Mouse (Mus musculus): ENCODE data around the gene Plscr4. TPM values are rescaled to one million over a fixed set of nuclear protein-coding genes. Genes with fewer than 3 reads are reported as not detected.

Plscr4 gene
- polyA plus RNA-seq, 2 experiments = 0.35 to 0.46 TPM

DNA sequence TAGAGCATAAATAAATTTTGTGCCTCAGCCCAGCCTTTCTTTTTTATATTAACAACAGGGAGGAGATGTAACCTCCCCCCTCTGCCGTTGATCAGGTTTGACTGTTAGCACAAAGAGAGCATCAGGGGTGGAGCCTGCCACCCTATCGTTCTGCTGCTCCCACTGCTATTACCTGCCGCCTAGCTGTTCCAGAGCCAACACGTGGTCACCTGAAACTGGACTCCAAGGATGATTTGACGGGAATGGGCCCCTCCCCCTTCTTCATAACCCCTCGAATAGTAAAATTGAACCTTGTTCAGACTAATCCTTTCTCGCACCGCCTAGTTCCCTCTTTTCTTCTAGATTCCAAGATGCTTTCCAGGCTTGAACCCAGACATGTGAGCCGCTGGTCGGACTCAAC, 63.6 kb downstream of the Plscr4 start:
- DNase-seq (ENCODE audit: low read depth in 3 of 3, low spot score in 3 of 3) = no peak
- no peak for TF ChIP-seq EP300 (IDR thresholded peaks at IDR 0.05; ENCODE audit: low read depth)
- no peak for TF ChIP-seq CTCF (IDR thresholded peaks at IDR 0.05; ENCODE audit: low read depth)
- Histone ChIP-seq H3K4me1 (replicated peaks; ENCODE audit: control insufficient read depth in 2 of 2, insufficient read depth in 2 of 2, low read length in 1 of 2) (no peaks in the 10 kb centered on the region), H3K9ac (replicated peaks) (no peak overlapping the region), H3K4me3 (ENCODE audit: insufficient read depth in 1 of 2, low read depth in 2 of 2, low read length in 2 of 2) (no peak overlapping the region), H3K27ac (no peak overlapping the region), H3K27me3 (ENCODE audit: control insufficient read depth, insufficient read depth, low read length) (no peaks in the 10 kb centered on the region), H3K36me3 (replicated peaks; ENCODE audit: control insufficient read depth, insufficient read depth, low read depth) (no peaks in the 10 kb centered on the region), H3K9me3 (ENCODE audit: control insufficient read depth, low read length) (no peaks in the 10 kb centered on the region), H3K4me2 (ENCODE audit: low read depth) (no peak overlapping the region)
- 63% methylated on average over 10 of the region's 10 CpGs for WGBS (ENCODE audit: insufficient replicate concordance)
- ATAC-seq (ENCODE audit: insufficient read depth) = no peak

DNA sequence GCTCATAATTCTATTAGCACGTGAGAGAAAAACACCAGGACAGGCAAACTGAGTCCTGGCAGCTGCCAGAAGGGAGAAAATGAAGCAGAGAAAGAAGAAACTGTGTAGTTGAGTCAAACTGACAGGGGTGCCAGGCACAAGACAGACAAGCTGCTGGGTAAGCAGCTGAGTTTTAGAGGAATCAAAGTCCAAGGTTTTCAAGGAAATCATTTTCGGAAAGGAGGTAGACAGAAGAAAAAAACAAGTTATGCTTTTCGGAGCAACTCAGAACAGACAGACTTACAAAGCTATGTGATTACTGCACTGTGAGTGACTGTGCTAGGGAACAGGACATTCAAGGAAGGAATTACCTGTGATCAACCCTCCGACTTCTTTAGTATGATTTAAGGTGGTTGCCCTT, 67.3 kb downstream of the Plscr4 start:
- no peak for TF ChIP-seq EP300 (IDR thresholded peaks at IDR 0.05; ENCODE audit: low read depth)
- no peak for TF ChIP-seq CTCF (IDR thresholded peaks at IDR 0.05; ENCODE audit: low read depth)
- Histone ChIP-seq H3K4me1 (replicated peaks; ENCODE audit: control insufficient read depth in 2 of 2, insufficient read depth in 2 of 2, low read length in 1 of 2) (no peaks in the 10 kb centered on the region), H3K9ac (replicated peaks) (no peak overlapping the region), H3K4me3 (ENCODE audit: insufficient read depth in 1 of 2, low read depth in 2 of 2, low read length in 2 of 2) (no peak overlapping the region), H3K9me3 (ENCODE audit: control insufficient read depth, low read length) (no peaks in the 10 kb centered on the region), H3K4me2 (ENCODE audit: low read depth) (no peak overlapping the region), H3K36me3 (replicated peaks; ENCODE audit: control insufficient read depth, insufficient read depth, low read depth) (no peaks in the 10 kb centered on the region), H3K27me3 (ENCODE audit: control insufficient read depth, insufficient read depth, low read length) (no peaks in the 10 kb centered on the region), H3K27ac (no peak overlapping the region)
- DNase-seq (ENCODE audit: low read depth in 3 of 3, low spot score in 3 of 3) = no peak
- 58% methylated on average over 4 of the region's 4 CpGs for WGBS (ENCODE audit: insufficient replicate concordance)
- no peak for ATAC-seq (ENCODE audit: insufficient read depth)

DNA sequence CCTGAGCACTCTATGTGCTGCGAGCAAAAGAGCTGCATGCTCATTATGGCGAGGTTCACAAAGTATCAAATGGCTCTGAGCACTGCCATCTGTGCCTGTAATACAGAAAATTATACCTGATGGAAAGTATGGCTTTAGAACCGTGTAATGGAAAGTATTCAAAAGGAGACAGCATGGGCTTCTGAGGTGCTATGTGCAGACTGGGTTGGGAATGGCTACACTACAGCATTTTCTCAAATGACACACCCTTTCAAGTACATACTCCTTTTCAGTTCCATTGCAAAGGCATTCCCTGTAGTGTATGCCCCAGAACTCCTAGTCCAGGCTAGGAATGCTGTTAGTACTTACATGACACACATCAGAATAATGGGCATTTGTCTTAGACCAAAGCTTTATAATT, 72.9 kb downstream of the Plscr4 start:
- H3K4me2 ChIP-seq (ENCODE audit: low read depth) = no peak overlapping the region
- TF ChIP-seq CTCF (IDR thresholded peaks at IDR 0.05; ENCODE audit: low read depth) = no peak
- no peak for TF ChIP-seq EP300 (IDR thresholded peaks at IDR 0.05; ENCODE audit: low read depth)
- H3K9me3 ChIP-seq (ENCODE audit: control insufficient read depth, low read length) = no peaks in the 10 kb centered on the region
- no peak overlapping the region for H3K27ac ChIP-seq
- DNase-seq (ENCODE audit: low read depth in 3 of 3, low spot score in 3 of 3) (no peak), ATAC-seq (ENCODE audit: insufficient read depth) (no peak)
- H3K4me1 ChIP-seq (replicated peaks; ENCODE audit: control insufficient read depth in 2 of 2, insufficient read depth in 2 of 2, low read length in 1 of 2) = no peaks in the 10 kb centered on the region
- no peaks in the 10 kb centered on the region for H3K27me3 ChIP-seq (ENCODE audit: control insufficient read depth, insufficient read depth, low read length)
- no peak overlapping the region for H3K9ac ChIP-seq (replicated peaks)
- no peak overlapping the region for H3K4me3 ChIP-seq (ENCODE audit: insufficient read depth in 1 of 2, low read depth in 2 of 2, low read length in 2 of 2)
- no peaks in the 10 kb centered on the region for H3K36me3 ChIP-seq (replicated peaks; ENCODE audit: control insufficient read depth, insufficient read depth, low read depth)
- 63% methylated on average over 3 of the region's 3 CpGs for WGBS (ENCODE audit: insufficient replicate concordance)

DNA sequence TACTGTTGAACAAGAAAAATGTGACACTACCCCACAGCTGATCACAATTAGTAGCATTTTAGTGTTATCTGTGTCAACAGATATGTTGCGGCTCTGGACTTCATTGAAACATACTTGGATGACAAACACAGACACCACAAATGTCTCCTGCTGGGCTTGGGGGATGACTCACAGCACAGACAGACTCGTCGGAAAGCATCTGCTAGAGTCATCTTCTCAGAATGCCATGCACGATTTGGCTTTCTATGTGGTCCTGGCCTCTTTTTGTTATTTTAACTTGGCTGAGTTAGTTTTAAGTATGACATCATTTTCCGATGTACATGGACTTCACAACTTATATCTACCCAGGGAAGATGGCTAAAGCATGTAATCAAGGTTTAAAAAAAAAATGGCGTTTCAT, 80.6 kb downstream of the Plscr4 start:
- DNase-seq (ENCODE audit: low read depth in 3 of 3, low spot score in 3 of 3) = no peak
- Histone ChIP-seq H3K4me3 (ENCODE audit: insufficient read depth in 1 of 2, low read depth in 2 of 2, low read length in 2 of 2) (no peak overlapping the region), H3K36me3 (replicated peaks; ENCODE audit: control insufficient read depth, insufficient read depth, low read depth) (no peaks in the 10 kb centered on the region), H3K4me1 (replicated peaks; ENCODE audit: control insufficient read depth in 2 of 2, insufficient read depth in 2 of 2, low read length in 1 of 2) (no peaks in the 10 kb centered on the region), H3K4me2 (ENCODE audit: low read depth) (no peak overlapping the region), H3K9ac (replicated peaks) (no peak overlapping the region), H3K27me3 (ENCODE audit: control insufficient read depth, insufficient read depth, low read length) (peaks cover 5% of the 10 kb centered on the region), H3K27ac (no peak overlapping the region), H3K9me3 (ENCODE audit: control insufficient read depth, low read length) (no peaks in the 10 kb centered on the region)
- 59% methylated on average over 6 of the region's 6 CpGs for WGBS (ENCODE audit: insufficient replicate concordance)
- no peak for TF ChIP-seq CTCF (IDR thresholded peaks at IDR 0.05; ENCODE audit: low read depth)
- no peak for TF ChIP-seq EP300 (IDR thresholded peaks at IDR 0.05; ENCODE audit: low read depth)
- ATAC-seq (ENCODE audit: insufficient read depth) = no peak

DNA sequence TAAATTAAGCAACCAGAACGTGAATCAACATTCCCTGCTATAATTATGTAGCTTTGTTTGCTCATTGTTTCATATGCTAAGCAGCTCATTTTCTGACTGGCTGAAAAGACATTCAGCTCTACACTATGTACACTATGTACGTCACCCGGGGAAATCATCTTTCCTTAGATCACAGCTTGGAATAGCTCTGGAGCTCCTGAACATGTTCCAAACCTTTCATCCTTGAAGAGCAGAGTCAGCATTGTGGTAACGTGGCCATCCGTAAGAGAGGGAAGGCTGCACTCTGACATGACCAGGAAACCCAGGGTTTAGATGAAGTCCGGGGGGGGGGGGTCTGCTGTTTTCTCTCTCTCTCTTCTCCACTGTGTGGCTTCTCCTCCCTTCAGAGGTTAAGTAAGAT, 81.0 kb downstream of the Plscr4 start:
- Histone ChIP-seq H3K36me3 (replicated peaks; ENCODE audit: control insufficient read depth, insufficient read depth, low read depth) (no peaks in the 10 kb centered on the region), H3K4me3 (ENCODE audit: insufficient read depth in 1 of 2, low read depth in 2 of 2, low read length in 2 of 2) (no peak overlapping the region), H3K27me3 (ENCODE audit: control insufficient read depth, insufficient read depth, low read length) (peaks cover 5% of the 10 kb centered on the region), H3K4me1 (replicated peaks; ENCODE audit: control insufficient read depth in 2 of 2, insufficient read depth in 2 of 2, low read length in 1 of 2) (no peaks in the 10 kb centered on the region; a peak in 1 of 4 replicates), H3K9me3 (ENCODE audit: control insufficient read depth, low read length) (no peaks in the 10 kb centered on the region), H3K27ac (no peak overlapping the region), H3K9ac (replicated peaks) (no peak overlapping the region), H3K4me2 (ENCODE audit: low read depth) (no peak overlapping the region)
- TF ChIP-seq EP300 (IDR thresholded peaks at IDR 0.05; ENCODE audit: low read depth) (no peak), CTCF (IDR thresholded peaks at IDR 0.05; ENCODE audit: low read depth) (no peak)
- no peak for ATAC-seq (ENCODE audit: insufficient read depth)
- no peak for DNase-seq (ENCODE audit: low read depth in 3 of 3, low spot score in 3 of 3)
- 63% methylated on average over 6 of the region's 6 CpGs for WGBS (ENCODE audit: insufficient replicate concordance)

Other genes with a start within 250 kb of the Plscr4 start
- 8.1 and 12.3 TPM in 2 replicates for gene Plscr1, start 207.6 kb upstream of the Plscr4 start, polyA plus RNA-seq (2012; rRNA removed)
- gene Plscr1, start 207.6 kb upstream of the Plscr4 start, polyA plus RNA-seq (2014; fragmentation: Nextera tagmentation; extraction: Ambion mirVana) = 23.0 and 26.2 TPM in 2 replicates
- gene Plscr2, start 181.8 kb upstream of the Plscr4 start, polyA plus RNA-seq (2012; rRNA removed) = 0.12 and 0.16 TPM in 2 replicates
- 0.40 and 0.46 TPM in 2 replicates for gene Plscr2, start 181.8 kb upstream of the Plscr4 start, polyA plus RNA-seq (2014; fragmentation: Nextera tagmentation; extraction: Ambion mirVana)
- gene 1700057G04Rik, start 148.0 kb upstream of the Plscr4 start, polyA plus RNA-seq (2012; rRNA removed) = not detected in 2 replicates
- not detected in 2 replicates for gene 1700057G04Rik, start 148.0 kb upstream of the Plscr4 start, polyA plus RNA-seq (2014; fragmentation: Nextera tagmentation; extraction: Ambion mirVana)
- 0.98 and 1.7 TPM in 2 replicates for gene Plod2, start 84.8 kb downstream of the Plscr4 start, polyA plus RNA-seq (2012; rRNA removed)
- gene Plod2, start 84.8 kb downstream of the Plscr4 start, polyA plus RNA-seq (2014; fragmentation: Nextera tagmentation; extraction: Ambion mirVana) = 1.8 and 2.1 TPM in 2 replicates